Mouse (Mus musculus): ENCODE measurements around the gene 4931422A03Rik. TPM values are rescaled to one million over a fixed set of nuclear protein-coding genes. Genes with fewer than 3 reads are reported as not detected.

The 4931422A03Rik gene
- polyA plus RNA-seq, 2 experiments from 2014 or later, result 0.59 TPM; not detected in 1

- no peak for ATAC-seq
Measured at GRCm38 (mm10) chr2:103968919-103969436, 59.2 kb downstream of the 4931422A03Rik start.

DNA sequence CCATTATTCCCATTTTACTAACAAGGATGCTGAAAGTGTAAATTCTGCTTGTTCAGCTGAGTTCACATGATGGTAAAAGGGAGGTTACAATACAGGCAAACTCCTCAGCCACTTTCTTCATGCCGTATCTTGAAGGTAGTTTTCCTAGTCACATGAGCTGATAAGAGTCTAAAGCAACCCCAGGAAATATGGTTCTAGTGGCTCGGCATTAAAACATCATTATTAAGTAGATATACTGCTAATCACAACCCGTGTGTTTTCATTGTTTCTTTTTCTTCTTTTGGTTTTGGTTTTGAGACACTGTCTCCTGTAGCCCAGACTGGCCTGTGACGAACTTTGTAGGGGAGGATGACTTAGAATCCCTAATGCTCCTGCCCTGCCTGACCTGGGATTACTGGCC lies 60.0 kb downstream of the 4931422A03Rik start:
- ATAC-seq, result no peak

- no peak for ATAC-seq
Measured at GRCm38 (mm10) chr2:103965391-103965790, 62.8 kb downstream of the 4931422A03Rik start.

GRCm38 (mm10) chr2:103962349-103962748 lies 65.8 kb downstream of the 4931422A03Rik start:
- no peak for ATAC-seq

DNA sequence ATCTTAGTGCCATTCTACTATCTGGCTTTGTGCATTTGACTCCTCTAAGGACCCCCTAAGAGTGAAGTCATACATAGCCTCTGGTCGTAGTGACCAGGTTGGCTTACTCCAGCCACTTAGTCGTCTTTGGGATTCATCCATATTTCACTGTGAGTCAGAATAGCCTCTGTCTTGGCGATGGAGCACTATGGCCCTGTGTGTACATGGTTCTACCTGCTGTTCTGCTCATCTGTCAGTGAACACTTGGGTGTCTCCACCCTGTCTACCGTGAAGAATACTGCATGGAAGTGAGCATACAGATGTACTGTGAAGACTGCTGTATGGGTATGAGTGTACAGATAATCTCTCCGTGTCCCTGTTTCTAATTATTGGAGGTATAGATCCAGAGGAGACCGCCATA lies 68.6 kb downstream of the 4931422A03Rik start:
- ATAC-seq, result no peak

GRCm38 (mm10) chr2:103959066-103959465 lies 69.1 kb downstream of the 4931422A03Rik start:
- no peak for ATAC-seq

DNA sequence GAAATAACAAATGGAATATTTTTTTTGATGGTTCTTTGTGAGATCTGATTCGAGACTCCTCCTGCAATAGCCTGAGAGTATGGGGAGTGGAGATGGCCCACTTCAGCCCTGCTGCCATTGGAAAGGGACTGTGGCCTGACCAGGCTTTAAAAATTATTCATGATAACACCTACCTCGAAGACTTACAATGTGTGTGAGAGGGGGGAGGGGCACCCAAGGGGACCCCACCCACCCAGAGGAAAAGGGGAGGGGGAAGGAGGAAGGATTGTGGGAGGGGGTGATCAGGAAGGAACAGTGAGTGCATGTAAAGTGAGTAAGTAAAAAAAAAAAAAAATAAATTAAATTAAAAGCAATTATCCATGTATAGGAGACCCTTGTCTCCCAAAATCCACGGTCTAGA lies 69.5 kb downstream of the 4931422A03Rik start:
- no peak for ATAC-seq

DNA sequence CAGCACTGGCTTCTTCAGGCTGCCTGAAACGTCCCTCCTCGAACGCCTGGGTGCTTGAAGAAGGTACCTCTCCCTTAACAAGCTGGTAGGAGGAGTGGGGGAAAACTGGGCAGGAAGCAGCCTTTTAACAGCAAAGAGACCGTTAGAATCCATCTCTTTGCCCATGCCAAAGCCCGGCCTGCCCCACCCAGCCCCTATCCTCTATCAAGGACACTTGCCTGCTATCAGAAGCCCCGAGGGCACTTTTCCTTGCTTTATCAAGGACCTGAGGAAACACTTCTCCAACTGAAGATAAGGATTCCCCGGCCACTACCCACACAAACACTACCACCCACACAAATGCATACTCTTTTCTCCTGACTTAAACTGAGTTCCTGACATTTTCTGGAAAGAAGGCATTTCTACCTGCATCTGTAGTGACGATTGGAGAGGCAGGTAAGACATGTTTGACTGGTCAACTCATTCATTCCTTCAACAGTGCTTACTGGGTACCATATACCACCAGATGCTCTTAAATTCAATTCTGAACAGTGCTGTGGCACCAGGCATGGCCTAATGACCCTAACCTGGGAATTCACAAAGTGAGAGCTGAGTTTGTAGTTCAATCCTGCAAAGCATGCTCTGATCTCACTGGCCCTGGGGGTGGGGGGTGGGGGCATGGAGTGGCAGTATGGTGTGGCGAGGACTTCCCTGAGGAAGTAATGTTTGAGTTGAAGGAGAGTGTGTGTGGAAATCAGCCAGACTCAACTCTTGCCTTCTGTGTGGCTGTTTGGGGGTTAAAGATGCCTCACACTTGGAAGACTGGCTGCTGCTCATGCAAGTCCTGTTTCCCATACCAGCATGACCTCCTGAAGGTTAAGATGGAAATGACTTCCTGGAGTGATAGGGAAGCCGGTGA lies 70.3 kb downstream of the 4931422A03Rik start, which contains the start of gene Lmo2:
TSS of gene Lmo2 (plus strand) at position 338 of the 898 bp plus-strand sequence.
- no peak for ATAC-seq

GRCm38 (mm10) chr2:103956867-103957266 lies 71.3 kb downstream of the 4931422A03Rik start:
- no peak for ATAC-seq

DNA sequence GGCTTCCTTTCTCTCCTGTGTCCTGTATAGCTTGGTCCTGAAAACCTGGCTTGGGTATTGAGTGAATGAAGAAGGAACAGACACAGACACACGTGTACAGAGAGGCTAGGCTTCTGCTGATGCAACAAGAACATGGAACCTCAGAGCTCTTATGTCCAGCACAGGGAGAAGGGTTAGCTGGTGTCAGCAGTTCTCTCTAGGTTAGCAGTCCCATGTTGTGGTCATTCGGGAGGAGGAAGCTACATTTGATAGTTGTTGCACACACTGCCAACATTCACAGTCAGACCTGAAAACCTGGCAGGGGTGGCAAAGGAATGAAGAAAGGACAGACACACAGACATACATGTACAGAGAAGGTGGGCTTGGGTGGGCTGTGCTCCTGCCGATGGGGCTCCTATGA lies 72.4 kb downstream of the 4931422A03Rik start:
- no peak for ATAC-seq

- ATAC-seq, result no peak
Measured at GRCm38 (mm10) chr2:103953050-103953835, 74.9 kb downstream of the 4931422A03Rik start.

DNA sequence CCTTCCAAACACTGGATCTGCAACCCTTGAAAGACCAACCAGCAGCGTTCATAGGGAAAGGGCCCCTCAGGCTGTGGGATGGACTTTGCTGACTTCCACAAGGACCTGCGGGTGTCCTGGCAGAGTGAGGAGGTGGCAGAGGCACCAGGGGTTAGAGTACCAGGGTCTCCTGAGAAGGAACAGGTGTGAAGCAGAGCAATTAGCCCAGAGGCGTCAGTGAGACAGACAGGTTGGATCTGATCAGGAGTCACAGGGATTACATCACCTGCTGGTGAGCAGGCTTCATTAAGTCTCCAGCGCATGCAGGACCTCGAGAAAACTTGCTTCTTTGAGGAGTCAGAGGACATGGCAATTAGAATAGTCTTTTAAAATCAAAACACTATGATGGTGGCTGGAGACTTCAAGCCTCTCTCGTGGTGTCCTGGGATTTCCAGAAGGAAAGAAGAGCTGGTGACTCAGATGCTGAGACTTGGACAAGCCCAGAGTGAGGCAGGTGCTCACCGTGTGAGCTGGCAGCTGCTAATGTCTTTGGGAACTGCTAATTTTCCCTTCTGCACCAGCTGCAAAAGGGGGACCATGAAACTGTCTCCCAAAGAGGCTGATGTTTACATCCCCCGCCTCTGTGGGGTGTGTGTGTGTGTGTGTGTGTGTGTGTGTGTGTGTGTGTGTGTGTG lies 80.0 kb downstream of the 4931422A03Rik start:
- ATAC-seq, result no peak

DNA sequence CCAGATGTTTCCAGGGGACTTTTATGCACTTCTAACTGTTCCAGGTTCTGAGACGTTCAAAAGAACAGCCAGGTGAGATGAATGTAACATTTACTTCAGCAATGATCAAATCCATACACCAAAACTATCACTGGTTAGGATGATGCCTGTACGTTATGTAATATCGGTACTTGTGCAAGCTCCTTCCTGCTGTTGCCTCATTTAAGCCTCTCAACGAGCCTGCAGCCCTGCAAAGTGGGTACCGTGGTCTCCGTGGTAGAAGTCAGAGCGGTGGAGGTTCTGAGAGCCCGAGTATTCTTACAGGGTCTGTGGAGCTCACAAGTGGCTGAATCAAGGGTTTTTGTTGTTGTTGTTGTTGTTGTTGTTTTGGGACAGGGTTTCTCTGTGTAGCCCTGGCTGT lies 81.3 kb downstream of the 4931422A03Rik start:
- ATAC-seq, result no peak

DNA sequence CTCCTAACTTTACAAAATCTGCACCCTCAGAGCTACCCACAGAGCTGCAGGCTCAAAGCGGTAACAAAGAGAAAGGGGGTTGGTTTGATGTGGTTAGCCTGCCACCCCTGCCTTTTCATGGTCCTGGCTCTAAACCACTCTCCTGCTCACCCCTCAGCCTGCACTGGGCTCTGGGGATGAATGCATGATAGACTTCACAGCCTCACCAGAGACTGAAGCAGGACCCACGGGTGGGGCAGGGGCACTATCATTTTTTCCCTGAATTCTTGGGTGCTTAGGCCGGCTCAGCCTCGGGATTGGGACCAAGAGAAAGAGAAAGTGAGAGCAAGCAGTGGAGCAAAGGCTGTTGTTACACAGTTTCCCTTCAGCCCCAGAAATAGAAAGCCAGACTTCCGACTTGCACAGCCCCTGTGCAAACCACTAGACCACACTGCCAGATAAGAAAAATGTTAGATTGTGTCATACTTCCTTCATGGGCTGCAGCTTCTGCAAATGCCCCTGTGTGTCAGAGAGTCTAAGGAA lies 82.5 kb downstream of the 4931422A03Rik start:
- ATAC-seq, result peak; percentile 49

GRCm38 (mm10) chr2:103944859-103945258 lies 83.3 kb downstream of the 4931422A03Rik start:
- no peak for ATAC-seq

GRCm38 (mm10) chr2:103941085-103941484 lies 87.1 kb downstream of the 4931422A03Rik start:
- no peak for ATAC-seq

DNA sequence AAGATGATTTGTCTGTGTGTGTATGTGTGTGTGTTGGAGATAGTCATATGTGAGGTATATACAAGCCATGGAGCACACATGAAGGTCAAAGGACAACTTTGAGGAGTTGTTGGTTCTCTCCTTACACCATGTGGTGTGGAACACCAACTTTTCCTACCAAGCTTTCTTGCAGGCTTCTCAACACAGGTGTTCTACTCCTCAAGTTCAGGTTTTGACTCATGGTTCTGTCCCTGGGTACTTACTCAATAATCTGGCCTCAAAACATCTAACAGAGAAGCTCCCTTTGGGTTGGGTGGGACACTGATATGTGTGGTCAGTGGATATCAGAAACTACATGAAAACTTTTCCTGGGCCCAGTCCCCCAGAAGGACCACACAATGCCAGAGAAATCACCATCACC lies 89.2 kb downstream of the 4931422A03Rik start:
- no peak for ATAC-seq

GRCm38 (mm10) chr2:103938573-103938972 lies 89.6 kb downstream of the 4931422A03Rik start:
- no peak for ATAC-seq

- ATAC-seq, result no peak
Measured at GRCm38 (mm10) chr2:103937670-103938069, 90.5 kb downstream of the 4931422A03Rik start.

DNA sequence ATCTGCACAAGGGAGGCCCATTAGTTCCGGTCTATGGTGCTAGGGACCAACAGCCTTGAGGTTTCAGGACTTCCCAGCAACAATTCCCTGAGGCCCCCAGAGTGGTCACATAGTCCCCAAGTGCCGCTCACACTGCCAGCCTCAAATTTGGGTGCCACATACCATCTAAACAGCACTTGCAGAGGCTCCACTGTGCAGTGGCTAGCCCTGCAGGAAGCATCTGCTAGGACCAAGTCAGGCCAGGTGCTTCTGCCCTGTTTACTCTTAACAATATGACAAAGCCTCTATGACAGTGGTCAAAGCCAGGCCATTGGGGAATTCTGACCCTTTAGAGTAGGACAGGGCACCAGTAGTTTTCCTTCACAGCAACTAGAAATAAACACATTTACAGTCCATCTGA lies 91.5 kb downstream of the 4931422A03Rik start:
- no peak for ATAC-seq

- no peak for ATAC-seq
Measured at GRCm38 (mm10) chr2:103935691-103936435, 92.3 kb downstream of the 4931422A03Rik start.

GRCm38 (mm10) chr2:103934670-103935069 lies 93.5 kb downstream of the 4931422A03Rik start:
- ATAC-seq, result no peak

Measured in activated CD4-positive, CD25-positive, alpha-beta regulatory T cell, adult 4 months (primary cell).